Comparison of ENCODE assay signal across 10 mouse cellular contexts in the genomic region with DNA sequence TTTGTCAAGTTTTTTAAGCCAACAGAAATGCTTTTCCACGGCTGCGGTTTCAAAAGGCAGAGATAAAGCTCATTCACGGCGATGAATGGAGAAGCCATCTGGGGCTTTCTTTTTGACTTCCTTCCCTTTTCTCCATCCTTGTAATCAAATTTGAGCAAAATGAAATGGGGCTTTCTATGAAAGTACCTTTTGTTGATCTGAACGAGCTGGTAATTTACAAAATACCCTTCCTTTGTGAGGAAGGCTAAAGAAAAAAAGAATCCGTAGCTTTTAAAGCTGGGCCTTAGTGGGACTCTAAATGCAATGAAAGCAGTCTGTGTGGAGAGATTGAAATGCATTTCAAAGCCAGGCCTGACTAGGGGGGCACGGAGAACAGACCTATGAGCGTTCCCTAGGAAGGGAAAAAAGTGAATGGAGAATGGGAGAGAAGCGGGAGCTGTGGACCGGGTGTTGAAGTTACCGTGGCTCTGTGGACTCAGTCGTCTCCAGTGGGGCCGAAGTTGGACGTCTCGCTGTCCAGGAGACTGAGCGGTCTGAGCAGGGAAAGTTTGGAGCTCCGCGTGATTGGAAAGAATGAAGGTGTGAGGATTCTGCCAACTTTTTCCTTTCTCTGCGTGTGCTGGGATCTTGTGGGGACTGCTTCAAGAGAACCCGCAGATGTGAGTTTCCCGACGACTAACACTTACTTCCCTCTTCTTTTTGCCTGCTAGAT.
DNase-seq lines count a peak whose midpoint lies in the region; ATAC-seq and TF ChIP-seq lines count a peak whose summit lies in the region.
"Had no signal": no experiment of that assay in that cellular context is flagged by ENCODE, and none has a peak within 500 bp of the region (broad histone marks: within the 10 kb centered on the region; RNA-seq: fewer than 3 reads in every experiment).

No protein-coding gene starts in this region.

- no peaks in the 10 kb centered on the region for H3K36me3 ChIP-seq in heart, embryonic 12.5 days
- no peaks in the 10 kb centered on the region for H3K36me3 ChIP-seq in forebrain, embryonic 16.5 days (ENCODE audit: control insufficient read depth, insufficient read depth)
- H3K36me3 ChIP-seq in midbrain, embryonic 14.5 days (ENCODE audit: control insufficient read depth, insufficient read depth, low read length), result no peaks in the 10 kb centered on the region
- H3K36me3 ChIP-seq: liver, embryonic 15.5 days had no signal

- intact Hi-C loops in gastrocnemius, postnatal 14 days (cut with DNase I; ENCODE audit: low total_unique reads), result no loop called here

- no peaks in the 10 kb centered on the region; the same call in 1 of the 2 replicates for H3K4me1 ChIP-seq in heart, embryonic 12.5 days (replicated peaks)
- peaks cover 9% of the 10 kb centered on the region; the same call in 1 of the 2 replicates for H3K4me1 ChIP-seq in forebrain, embryonic 16.5 days (replicated peaks; ENCODE audit: control insufficient read depth, insufficient read depth, low read length)
- H3K4me1 ChIP-seq in midbrain, embryonic 14.5 days (ENCODE audit: control insufficient read depth, insufficient read depth, low read length), result peaks cover 8% of the 10 kb centered on the region
- H3K4me1 ChIP-seq: liver, embryonic 15.5 days had no signal

- H3K27ac ChIP-seq in heart, embryonic 12.5 days (ENCODE audit: poor library complexity, severe bottlenecking), result no peak overlapping the region
- peak overlapping the region; percentile 66 for H3K27ac ChIP-seq in forebrain, embryonic 16.5 days (ENCODE audit: low read length)
- H3K27ac ChIP-seq in midbrain, embryonic 14.5 days (replicated peaks; ENCODE audit: low read depth, low read length), result peak overlapping the region; percentile 16
- H3K27ac ChIP-seq: liver, embryonic 15.5 days had no signal

- TF ChIP-seq CTCF in brain, embryonic 14.5 days (IDR thresholded peaks at IDR 0.05; ENCODE audit: borderline replicate concordance, extremely low read depth, insufficient read depth, insufficient read length), result no peak

- H3K4me2 ChIP-seq in heart, embryonic 12.5 days, result peak overlapping the region; percentile 50
- H3K4me2 ChIP-seq in forebrain, embryonic 16.5 days (ENCODE audit: low read length), result peak overlapping the region; percentile 49
- peak overlapping the region; percentile 41 for H3K4me2 ChIP-seq in midbrain, embryonic 14.5 days (ENCODE audit: low read length)
- H3K4me2 ChIP-seq: liver, embryonic 15.5 days had no signal

- H3K4me3 ChIP-seq in heart, embryonic 12.5 days, result no peak overlapping the region
- peak overlapping the region; percentile 26 for H3K4me3 ChIP-seq in forebrain, embryonic 16.5 days (replicated peaks; ENCODE audit: low read length)
- no peak overlapping the region; the same call in 1 of the 2 replicates for H3K4me3 ChIP-seq in midbrain, embryonic 14.5 days (replicated peaks; ENCODE audit: low read depth, low read length)
- H3K4me3 ChIP-seq: liver, embryonic 15.5 days had no signal

- peaks cover 16% of the 10 kb centered on the region for H3K27me3 ChIP-seq in heart, embryonic 12.5 days (replicated peaks)
- H3K27me3 ChIP-seq in forebrain, embryonic 16.5 days (replicated peaks; ENCODE audit: control insufficient read depth, insufficient read depth, low read length), result 0 out of 2 replicates have a peak, but pooled peaks cover 2% of the 10 kb centered on the region
- peaks cover 6% of the 10 kb centered on the region; the same call in 1 of the 2 replicates for H3K27me3 ChIP-seq in midbrain, embryonic 14.5 days (ENCODE audit: control insufficient read depth, insufficient read depth, low read length)
- H3K27me3 ChIP-seq: Patski had no signal

- WGBS in heart, embryonic 12.5 days, result 33% methylated on average over 22 of the region's 22 CpGs
- WGBS in forebrain, embryonic 16.5 days, result 7% methylated on average over 22 of the region's 22 CpGs
- 15% methylated on average over 22 of the region's 22 CpGs for WGBS in midbrain, embryonic 14.5 days

- DNase-seq in heart, postnatal 4 days, result no peak
- peak; percentile 85 for DNase-seq in brain, embryonic 14.5 days (ENCODE audit: low read depth)
- DNase-seq in midbrain, embryonic 14.5 days, result peak; percentile 60
- DNase-seq in thymus, postnatal 4 days, result no peak
- DNase-seq in cerebellum, adult 11 months, result no peak
- DNase-seq in gastrocnemius, postnatal 14 days, result no peak

- no peaks in the 10 kb centered on the region for H3K9me3 ChIP-seq in heart, embryonic 12.5 days (replicated peaks)
- no peaks in the 10 kb centered on the region for H3K9me3 ChIP-seq in forebrain, embryonic 16.5 days (ENCODE audit: control insufficient read depth, low read length)
- H3K9me3 ChIP-seq in midbrain, embryonic 14.5 days (ENCODE audit: control insufficient read depth, low read length), result no peaks in the 10 kb centered on the region
- H3K9me3 ChIP-seq: liver, embryonic 15.5 days had no signal

- ATAC-seq in heart, embryonic 12.5 days (ENCODE audit: insufficient number of reproducible peaks, low FRiP score), result no peak
- ATAC-seq in forebrain, embryonic 16.5 days, result peak; percentile 71
- peak; percentile 14; the same call in 1 of the 2 replicates for ATAC-seq in midbrain, embryonic 14.5 days (ENCODE audit: low FRiP score, low TSS enrichment)
- ATAC-seq: Patski had no signal

- no peak for TF ChIP-seq POLR2A in brain, embryonic 14.5 days (IDR thresholded peaks at IDR 0.05; ENCODE audit: borderline replicate concordance, extremely low read depth, insufficient read depth, insufficient read length, poor library complexity, severe bottlenecking)

- no peak overlapping the region for H3K9ac ChIP-seq in heart, embryonic 12.5 days
- H3K9ac ChIP-seq in forebrain, embryonic 16.5 days (replicated peaks; ENCODE audit: low read depth, low read length), result peak overlapping the region; percentile 43
- no peak overlapping the region for H3K9ac ChIP-seq in midbrain, embryonic 14.5 days (replicated peaks; ENCODE audit: low read length)
- H3K9ac ChIP-seq: liver, embryonic 15.5 days had no signal

Comparison
In these comparisons a context has a peak if more than half of its experiments do, and no peak if none do; other contexts are left out.
1. DNase-seq: peak in brain, embryonic 14.5 days (single experiment) and midbrain, embryonic 14.5 days (single experiment); none in heart, postnatal 4 days (single experiment), thymus, postnatal 4 days (single experiment), cerebellum, adult 11 months (single experiment) and gastrocnemius, postnatal 14 days (single experiment).
2. Peak in every context shown above with its lines, with median percentiles within 50 percentile points of each other: H3K4me2 ChIP-seq.